Mouse (Mus musculus): ENCODE measurements around the gene Olfr287. TPM values are rescaled to one million over a fixed set of nuclear protein-coding genes. Genes with fewer than 3 reads are reported as not detected.

Gene Olfr287
- polyA plus RNA-seq (2014; fragmentation: Nextera tagmentation; extraction: Ambion mirVana) = not detected in 2 replicates

DNA sequence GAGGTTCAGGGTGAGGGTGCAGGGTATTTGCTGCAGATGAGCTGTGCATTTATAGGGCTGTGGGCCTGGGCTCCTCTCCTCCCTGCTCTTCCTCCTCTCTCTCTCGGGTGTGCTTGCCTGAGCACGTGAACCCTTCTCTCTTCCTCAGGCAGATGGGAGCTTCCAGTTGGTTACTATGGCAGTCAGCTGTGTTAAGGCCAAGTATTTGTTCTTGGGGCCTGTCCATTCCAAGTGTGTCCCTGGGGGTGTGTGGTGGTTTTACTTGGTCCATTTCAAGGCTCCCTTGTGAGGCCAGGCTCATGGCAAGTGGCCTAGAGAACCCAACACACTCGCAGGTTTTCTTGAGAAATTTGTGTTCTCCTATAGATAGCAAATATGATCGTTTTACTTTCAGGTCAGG lies at the start of gene Olfr287, which contains the start of gene Gm44579:
TSS of gene Olfr287 (minus strand) at position 180 of the 400 bp plus-strand sequence.
TSS of gene Gm44579 (minus strand) at position 101 of the 400 bp plus-strand sequence.
- Histone ChIP-seq H3K27me3 (ENCODE audit: control insufficient read depth, insufficient read depth, low read length) (no peaks in the 10 kb centered on the region), H3K9ac (ENCODE audit: low read length) (no peak within 1 kb of the TSS), H3K27ac (ENCODE audit: low read depth, low read length) (no peak within 1 kb of the TSS), H3K9me3 (ENCODE audit: control insufficient read depth, low read length) (no peaks in the 10 kb centered on the region), H3K4me1 (ENCODE audit: control insufficient read depth, insufficient read depth, low read length) (no peaks in the 10 kb centered on the region), H3K36me3 (ENCODE audit: control insufficient read depth, insufficient read depth, low read length) (no peaks in the 10 kb centered on the region), H3K4me3 (ENCODE audit: low read depth, low read length) (no peak within 1 kb of the TSS), H3K4me2 (ENCODE audit: low read depth) (no peak within 1 kb of the TSS)
- WGBS = 73% methylated on average over 4 of the region's 4 CpGs
- DNase-seq (ENCODE audit: low spot score) (no peak), ATAC-seq (ENCODE audit: insufficient read depth, low FRiP score, low TSS enrichment) (no peak)

DNA sequence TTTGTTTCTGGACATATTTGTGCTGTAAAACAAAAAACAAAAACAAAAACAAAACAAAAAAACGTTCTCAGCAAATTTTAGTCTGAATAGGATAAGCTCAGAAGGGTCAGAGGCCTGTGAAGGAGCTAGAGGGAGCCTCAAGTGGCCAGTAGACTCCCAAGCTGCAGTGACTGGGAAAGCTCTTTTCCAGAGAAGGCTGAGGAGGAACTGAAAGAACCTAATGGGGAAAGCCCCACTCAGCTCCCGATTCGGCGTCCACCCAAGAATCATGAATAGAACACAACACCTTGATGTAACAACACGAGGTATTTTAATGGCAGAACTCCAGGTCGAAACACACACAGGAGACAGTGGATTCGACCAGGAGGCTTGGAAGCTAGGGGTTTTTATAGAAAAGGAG lies 36.9 kb upstream of the Olfr287 start:
- H3K4me3 ChIP-seq (ENCODE audit: low read depth, low read length) = no peak overlapping the region
- H3K27ac ChIP-seq (ENCODE audit: low read depth, low read length) = no peak overlapping the region
- 89% methylated on average over 7 of the region's 7 CpGs for WGBS
- DNase-seq (ENCODE audit: low spot score) (no peak), ATAC-seq (ENCODE audit: insufficient read depth, low FRiP score, low TSS enrichment) (no peak)
- no peaks in the 10 kb centered on the region for H3K36me3 ChIP-seq (ENCODE audit: control insufficient read depth, insufficient read depth, low read length)
- no peaks in the 10 kb centered on the region for H3K9me3 ChIP-seq (ENCODE audit: control insufficient read depth, low read length)
- H3K4me2 ChIP-seq (ENCODE audit: low read depth) = no peak overlapping the region
- H3K9ac ChIP-seq (ENCODE audit: low read length) = no peak overlapping the region
- H3K4me1 ChIP-seq (ENCODE audit: control insufficient read depth, insufficient read depth, low read length) = no peaks in the 10 kb centered on the region
- H3K27me3 ChIP-seq (ENCODE audit: control insufficient read depth, insufficient read depth, low read length) = no peaks in the 10 kb centered on the region

DNA sequence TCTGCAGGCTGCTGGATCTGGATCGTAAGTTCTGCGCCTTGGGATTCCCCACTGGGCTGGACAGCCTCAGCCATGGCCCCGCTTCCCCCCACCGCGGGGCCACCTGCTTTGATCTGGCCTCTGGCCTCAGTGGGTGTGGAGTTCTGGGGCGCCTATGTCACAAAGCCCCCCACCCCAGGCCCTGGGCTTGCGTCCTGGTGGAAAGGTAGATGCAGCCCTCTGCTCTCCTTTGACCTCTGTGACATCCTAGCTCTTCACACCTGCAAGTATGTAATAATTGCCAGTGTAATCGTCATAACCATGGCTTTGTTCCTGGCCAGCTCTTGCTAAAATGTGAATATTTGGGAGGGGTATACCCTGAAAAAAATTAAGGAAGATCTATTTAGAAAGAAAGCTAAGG lies 36.3 kb upstream of the Olfr287 start, which contains the start of gene H1fnt:
TSS of gene H1fnt (minus strand) at position 101 of the 400 bp plus-strand sequence.
- no peak for ATAC-seq (ENCODE audit: insufficient read depth, low FRiP score, low TSS enrichment)
- Histone ChIP-seq H3K9me3 (ENCODE audit: control insufficient read depth, low read length) (no peaks in the 10 kb centered on the region), H3K4me1 (ENCODE audit: control insufficient read depth, insufficient read depth, low read length) (no peaks in the 10 kb centered on the region), H3K4me3 (ENCODE audit: low read depth, low read length) (no peak within 1 kb of the TSS), H3K36me3 (ENCODE audit: control insufficient read depth, insufficient read depth, low read length) (no peaks in the 10 kb centered on the region), H3K9ac (ENCODE audit: low read length) (no peak within 1 kb of the TSS), H3K27ac (ENCODE audit: low read depth, low read length) (no peak within 1 kb of the TSS), H3K27me3 (ENCODE audit: control insufficient read depth, insufficient read depth, low read length) (no peaks in the 10 kb centered on the region), H3K4me2 (ENCODE audit: low read depth) (no peak within 1 kb of the TSS)
- no peak for DNase-seq (ENCODE audit: low spot score)
- 81% methylated on average over 8 of the region's 8 CpGs for WGBS

DNA sequence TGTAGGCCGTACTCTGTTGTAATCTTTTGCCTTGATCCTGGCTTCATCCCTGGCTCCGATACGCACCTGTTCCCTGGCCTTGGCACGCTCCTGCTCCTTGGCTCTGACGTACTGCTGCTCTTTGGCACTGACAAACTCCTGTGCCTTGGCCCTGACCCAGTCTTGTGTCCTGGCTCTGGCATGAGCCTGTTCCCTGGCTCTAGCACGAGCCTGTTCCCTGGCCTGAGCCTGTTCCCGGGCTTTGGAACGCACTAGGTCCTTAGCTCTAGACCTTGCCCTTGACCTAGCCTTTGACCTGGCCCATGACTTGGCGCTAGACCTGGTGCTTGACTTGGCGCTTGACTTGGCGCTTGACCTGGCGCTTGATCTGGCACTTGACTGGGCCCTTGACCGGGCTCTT lies 35.4 kb upstream of the Olfr287 start:
- no peaks in the 10 kb centered on the region for H3K27me3 ChIP-seq (ENCODE audit: control insufficient read depth, insufficient read depth, low read length)
- H3K36me3 ChIP-seq (ENCODE audit: control insufficient read depth, insufficient read depth, low read length) = no peaks in the 10 kb centered on the region
- no peak overlapping the region for H3K4me3 ChIP-seq (ENCODE audit: low read depth, low read length)
- no peak overlapping the region for H3K4me2 ChIP-seq (ENCODE audit: low read depth)
- WGBS = 97% methylated on average over 13 of the region's 13 CpGs
- H3K9me3 ChIP-seq (ENCODE audit: control insufficient read depth, low read length) = no peaks in the 10 kb centered on the region
- no peak overlapping the region for H3K27ac ChIP-seq (ENCODE audit: low read depth, low read length)
- DNase-seq (ENCODE audit: low spot score) (no peak), ATAC-seq (ENCODE audit: insufficient read depth, low FRiP score, low TSS enrichment) (no peak)
- no peaks in the 10 kb centered on the region for H3K4me1 ChIP-seq (ENCODE audit: control insufficient read depth, insufficient read depth, low read length)
- H3K9ac ChIP-seq (ENCODE audit: low read length) = no peak overlapping the region

DNA sequence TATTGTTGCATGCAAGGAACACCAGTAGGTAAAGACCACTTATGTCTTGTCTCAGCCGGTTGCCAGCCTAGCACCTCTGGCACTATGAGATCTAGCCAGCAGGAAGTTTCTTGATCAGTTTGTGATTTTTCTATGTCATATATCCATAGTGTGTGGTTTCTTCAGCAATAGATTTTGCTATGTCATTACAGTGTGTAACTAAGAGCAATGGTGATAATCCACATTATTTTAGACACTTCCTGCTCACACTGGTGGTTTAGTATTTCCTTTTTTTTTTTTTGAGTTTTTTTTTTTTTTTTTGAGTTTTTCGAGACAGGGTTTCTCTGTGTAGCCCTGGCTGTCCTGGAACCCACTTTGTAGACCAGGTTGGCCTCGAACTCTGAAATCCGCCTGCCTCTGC lies 14.6 kb upstream of the Olfr287 start:
- Histone ChIP-seq H3K27ac (ENCODE audit: low read depth, low read length) (no peak overlapping the region), H3K4me1 (ENCODE audit: control insufficient read depth, insufficient read depth, low read length) (no peaks in the 10 kb centered on the region), H3K9ac (ENCODE audit: low read length) (no peak overlapping the region), H3K9me3 (ENCODE audit: control insufficient read depth, low read length) (no peaks in the 10 kb centered on the region), H3K27me3 (ENCODE audit: control insufficient read depth, insufficient read depth, low read length) (no peaks in the 10 kb centered on the region), H3K36me3 (ENCODE audit: control insufficient read depth, insufficient read depth, low read length) (no peaks in the 10 kb centered on the region), H3K4me2 (ENCODE audit: low read depth) (no peak overlapping the region), H3K4me3 (ENCODE audit: low read depth, low read length) (no peak overlapping the region)
- DNase-seq (ENCODE audit: low spot score) (no peak), ATAC-seq (ENCODE audit: insufficient read depth, low FRiP score, low TSS enrichment) (no peak)
- 94% methylated on average over 4 of the region's 4 CpGs for WGBS

DNA sequence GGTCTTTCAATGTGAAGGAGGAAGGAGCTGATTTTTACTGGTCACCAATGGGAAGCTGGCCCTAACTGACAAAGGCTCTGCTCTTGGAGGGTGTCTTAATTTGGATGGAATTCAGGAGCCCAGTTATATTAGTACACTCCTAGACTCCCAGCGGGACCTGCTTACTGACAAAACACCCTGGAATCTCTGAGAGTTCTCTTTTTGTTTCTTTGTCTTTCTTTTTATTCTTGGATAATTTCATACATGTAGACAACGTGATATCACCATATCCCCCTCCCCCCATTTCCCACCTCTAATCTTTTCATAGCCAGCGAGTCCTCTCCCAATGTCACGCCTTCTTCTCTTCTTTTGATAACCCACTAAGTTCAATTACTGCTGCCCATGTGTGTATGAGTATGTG lies 13.5 kb upstream of the Olfr287 start, which contains the start of gene Olfr286:
TSS of gene Olfr286 (minus strand) at position 101 of the 400 bp plus-strand sequence.
- Histone ChIP-seq H3K36me3 (ENCODE audit: control insufficient read depth, insufficient read depth, low read length) (no peaks in the 10 kb centered on the region), H3K27me3 (ENCODE audit: control insufficient read depth, insufficient read depth, low read length) (no peaks in the 10 kb centered on the region), H3K4me2 (ENCODE audit: low read depth) (no peak within 1 kb of the TSS), H3K9ac (ENCODE audit: low read length) (no peak within 1 kb of the TSS), H3K4me1 (ENCODE audit: control insufficient read depth, insufficient read depth, low read length) (no peaks in the 10 kb centered on the region), H3K27ac (ENCODE audit: low read depth, low read length) (no peak within 1 kb of the TSS), H3K4me3 (ENCODE audit: low read depth, low read length) (no peak within 1 kb of the TSS), H3K9me3 (ENCODE audit: control insufficient read depth, low read length) (no peaks in the 10 kb centered on the region)
- ATAC-seq (ENCODE audit: insufficient read depth, low FRiP score, low TSS enrichment) = no peak
- DNase-seq (ENCODE audit: low spot score) = no peak
- 86% methylated on average over 4 of the region's 4 CpGs for WGBS

DNA sequence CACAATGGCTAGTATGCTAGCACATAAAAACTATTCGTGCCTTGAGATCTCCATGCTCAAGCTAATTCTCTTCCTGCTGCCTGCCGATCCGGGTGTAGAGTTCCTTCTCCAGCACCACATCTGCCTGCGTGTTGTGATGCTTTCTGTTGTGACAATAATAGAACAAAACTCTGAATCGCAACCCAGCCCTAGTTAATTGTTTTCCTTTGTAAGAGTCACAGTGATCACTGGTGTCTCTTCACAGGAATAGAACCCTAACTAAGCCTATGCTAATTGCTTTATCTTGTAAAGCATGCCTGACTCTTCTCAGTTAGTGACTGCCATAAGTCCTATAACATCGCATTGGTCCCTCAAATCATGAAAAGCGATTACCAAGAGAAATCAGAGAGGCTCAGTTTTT lies 5.2 kb upstream of the Olfr287 start:
- H3K4me1 ChIP-seq (ENCODE audit: control insufficient read depth, insufficient read depth, low read length) = no peaks in the 10 kb centered on the region
- WGBS = 73% methylated on average over 7 of the region's 7 CpGs
- ATAC-seq (ENCODE audit: insufficient read depth, low FRiP score, low TSS enrichment) (no peak), DNase-seq (ENCODE audit: low spot score) (no peak)
- H3K9ac ChIP-seq (ENCODE audit: low read length) = no peak overlapping the region
- H3K4me3 ChIP-seq (ENCODE audit: low read depth, low read length) = no peak overlapping the region
- H3K36me3 ChIP-seq (ENCODE audit: control insufficient read depth, insufficient read depth, low read length) = no peaks in the 10 kb centered on the region
- H3K27ac ChIP-seq (ENCODE audit: low read depth, low read length) = no peak overlapping the region
- H3K4me2 ChIP-seq (ENCODE audit: low read depth) = no peak overlapping the region
- H3K9me3 ChIP-seq (ENCODE audit: control insufficient read depth, low read length) = no peaks in the 10 kb centered on the region
- H3K27me3 ChIP-seq (ENCODE audit: control insufficient read depth, insufficient read depth, low read length) = no peaks in the 10 kb centered on the region

DNA sequence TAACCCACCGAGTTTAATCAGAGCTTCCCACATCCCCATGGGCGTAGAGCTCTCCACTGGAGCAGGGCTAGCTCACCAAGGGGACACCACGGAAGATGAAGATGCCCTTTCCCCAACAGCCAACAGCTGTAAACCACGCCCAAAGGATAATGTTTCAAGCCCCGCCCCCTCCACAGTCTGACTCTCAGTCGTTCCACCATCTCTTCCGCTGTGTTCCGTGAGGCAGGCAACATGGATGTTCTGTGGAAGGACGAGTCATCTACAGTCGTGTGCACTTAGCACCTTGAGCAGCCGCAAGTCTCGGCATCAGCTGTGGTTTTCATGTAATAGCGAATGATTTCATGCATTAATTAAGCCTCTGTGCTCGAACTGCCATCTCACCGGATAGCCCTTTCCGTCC lies 4.8 kb upstream of the Olfr287 start:
- H3K36me3 ChIP-seq (ENCODE audit: control insufficient read depth, insufficient read depth, low read length) = no peaks in the 10 kb centered on the region
- 45% methylated on average over 16 of the region's 16 CpGs for WGBS
- no peak overlapping the region for H3K9ac ChIP-seq (ENCODE audit: low read length)
- no peak overlapping the region for H3K27ac ChIP-seq (ENCODE audit: low read depth, low read length)
- no peak overlapping the region for H3K4me2 ChIP-seq (ENCODE audit: low read depth)
- H3K9me3 ChIP-seq (ENCODE audit: control insufficient read depth, low read length) = no peaks in the 10 kb centered on the region
- peak; percentile 17 for DNase-seq (ENCODE audit: low spot score)
- no peak for ATAC-seq (ENCODE audit: insufficient read depth, low FRiP score, low TSS enrichment)
- H3K27me3 ChIP-seq (ENCODE audit: control insufficient read depth, insufficient read depth, low read length) = no peaks in the 10 kb centered on the region
- no peak overlapping the region for H3K4me3 ChIP-seq (ENCODE audit: low read depth, low read length)
- no peaks in the 10 kb centered on the region for H3K4me1 ChIP-seq (ENCODE audit: control insufficient read depth, insufficient read depth, low read length)

DNA sequence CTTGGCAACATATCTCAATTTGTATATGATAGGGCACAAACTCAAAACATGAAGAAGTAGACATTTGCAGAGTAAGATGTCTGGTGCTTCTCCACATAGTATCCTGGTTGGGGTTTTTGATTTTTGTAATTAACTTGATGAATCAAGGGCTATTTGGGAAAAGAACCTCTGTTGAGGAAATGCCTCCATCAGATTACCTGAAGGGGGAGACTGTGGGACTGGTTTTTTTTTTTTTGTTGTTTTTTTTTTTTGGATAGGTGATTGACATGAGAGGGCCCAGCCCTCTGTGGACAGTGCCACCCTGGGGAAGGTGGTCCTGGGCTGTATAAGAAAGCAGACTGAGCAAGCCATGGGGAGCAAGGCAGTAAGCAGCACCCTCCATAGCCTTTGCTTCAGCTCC lies 1.5 kb upstream of the Olfr287 start:
- Histone ChIP-seq H3K4me1 (ENCODE audit: control insufficient read depth, insufficient read depth, low read length) (no peaks in the 10 kb centered on the region), H3K4me2 (ENCODE audit: low read depth) (no peak overlapping the region), H3K9me3 (ENCODE audit: control insufficient read depth, low read length) (no peaks in the 10 kb centered on the region), H3K27ac (ENCODE audit: low read depth, low read length) (no peak overlapping the region), H3K9ac (ENCODE audit: low read length) (no peak overlapping the region), H3K27me3 (ENCODE audit: control insufficient read depth, insufficient read depth, low read length) (no peaks in the 10 kb centered on the region), H3K4me3 (ENCODE audit: low read depth, low read length) (no peak overlapping the region), H3K36me3 (ENCODE audit: control insufficient read depth, insufficient read depth, low read length) (no peaks in the 10 kb centered on the region)
- no peak for DNase-seq (ENCODE audit: low spot score)
- ATAC-seq (ENCODE audit: insufficient read depth, low FRiP score, low TSS enrichment) = no peak
